Mouse (Mus musculus): Measurements from ENCODE around the gene Fut11. TPM values are rescaled to one million over a fixed set of nuclear protein-coding genes. Genes with fewer than 3 reads are reported as not detected.

The Fut11 gene
- total RNA-seq (2021), result 10 to 100 TPM; 18.5 to 19.7 TPM

DNA sequence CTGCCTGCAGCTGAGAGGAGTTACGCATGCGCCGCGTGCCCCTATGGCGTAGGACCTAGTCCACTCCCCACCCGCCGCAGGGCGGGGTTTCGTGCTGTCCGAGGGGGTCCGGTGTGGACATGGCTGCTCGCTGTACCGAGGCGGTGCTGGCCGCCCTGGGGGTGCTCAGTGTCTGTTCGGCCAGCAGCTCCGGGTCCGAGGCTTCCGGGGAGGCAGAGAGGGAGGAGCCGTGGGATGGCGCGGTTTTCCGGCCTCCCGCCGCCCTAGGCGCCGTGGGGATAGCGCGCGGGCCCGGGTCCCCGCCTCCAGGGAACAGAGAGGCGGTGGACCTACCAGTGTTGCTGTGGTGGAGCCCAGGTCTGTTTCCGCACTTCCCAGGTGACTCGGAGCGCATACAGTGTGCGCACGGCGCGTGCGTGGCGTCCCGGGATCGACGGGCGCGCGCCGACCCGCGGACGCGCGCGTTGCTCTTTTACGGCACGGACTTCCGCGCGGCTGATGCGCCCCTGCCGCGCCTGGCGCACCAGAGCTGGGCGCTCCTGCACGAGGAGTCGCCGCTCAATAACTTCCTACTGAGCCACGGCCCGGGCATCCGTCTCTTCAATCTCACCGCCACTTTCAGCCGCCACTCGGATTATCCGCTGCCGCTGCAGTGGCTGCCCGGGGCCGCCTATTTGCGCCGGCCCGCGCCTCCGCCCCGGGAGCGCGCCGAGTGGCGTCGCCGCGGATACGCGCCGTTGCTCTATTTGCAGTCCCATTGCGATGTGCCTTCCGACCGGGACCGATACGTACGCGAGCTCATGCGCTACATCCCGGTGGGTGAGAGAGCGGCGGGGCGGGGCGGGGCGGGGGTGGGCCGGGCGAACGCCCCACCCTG lies at the start of gene Fut11:
Gene Fut11 (plus strand): TSS at position 85 of the 877 bp plus-strand sequence.
- peak; percentile 86 to 88 for DNase-seq (ENCODE audit: low spot score in 2 of 2)
- intact Hi-C loops (cut with DNase I), result no loop called here

DNA sequence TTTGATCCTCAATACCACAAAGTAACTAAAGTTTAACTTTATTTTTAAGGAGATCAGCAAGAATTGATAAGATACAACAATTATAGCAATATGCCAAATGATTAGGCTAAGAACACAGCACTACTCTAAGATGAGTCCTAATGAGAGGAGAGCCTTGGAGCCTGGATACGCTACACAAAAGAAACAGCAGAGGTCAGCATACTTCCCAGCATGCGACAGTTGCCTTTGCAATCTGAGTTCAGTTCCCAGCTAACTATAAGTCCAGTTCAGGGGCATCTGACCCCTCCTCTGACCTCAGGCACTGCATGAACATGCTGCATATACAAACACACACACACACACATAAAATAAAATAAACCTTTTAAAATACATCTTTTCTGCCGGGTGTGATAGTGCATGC lies 49.2 kb upstream of the Fut11 start:
- DNase-seq (ENCODE audit: low spot score in 2 of 2), result no peak
- intact Hi-C loops (cut with DNase I), result no loop called here

DNA sequence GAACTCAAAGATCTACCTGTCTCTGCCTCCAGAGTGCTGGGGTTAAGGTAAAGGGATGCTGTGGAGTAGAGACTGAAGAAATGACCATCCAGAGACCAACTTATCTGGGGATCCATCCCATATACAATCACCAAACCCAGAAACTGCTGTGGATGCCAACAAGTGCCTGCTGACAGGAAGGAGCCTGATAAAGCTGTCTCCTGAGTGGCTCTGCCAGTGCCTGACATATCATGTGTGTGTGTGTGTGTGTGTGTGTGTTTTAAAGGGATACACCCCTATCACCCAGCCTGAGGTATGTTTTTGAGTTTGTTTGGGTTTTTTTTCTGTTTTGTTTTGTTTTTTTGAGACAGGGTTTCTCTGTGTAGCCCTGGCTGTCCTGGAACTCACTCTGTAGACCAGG lies 48.4 kb upstream of the Fut11 start:
- no peak for DNase-seq (ENCODE audit: low spot score in 2 of 2)
- intact Hi-C loops (cut with DNase I), result no loop called here

DNA sequence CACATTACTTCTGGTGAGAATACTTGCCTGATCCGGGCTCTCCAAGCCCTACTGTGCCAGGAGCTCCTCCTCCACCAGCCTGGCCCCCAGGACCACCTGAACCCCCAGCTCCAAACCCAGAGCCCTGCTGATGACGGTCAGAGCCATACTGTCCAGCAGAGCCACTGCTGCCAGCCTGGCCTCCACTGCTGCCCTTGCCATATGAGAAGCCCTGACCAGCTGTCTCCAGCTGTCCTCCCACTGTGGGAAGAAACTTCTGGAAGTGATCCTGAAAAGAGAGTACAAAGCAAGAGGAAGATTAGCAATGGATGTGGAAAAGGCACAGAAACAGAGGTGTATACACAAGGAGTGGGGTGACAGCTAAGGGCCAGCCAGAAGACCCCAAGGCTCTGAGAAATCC lies 43.8 kb upstream of the Fut11 start:
- no peak for DNase-seq (ENCODE audit: low spot score in 2 of 2)
- intact Hi-C loops (cut with DNase I), result no loop called here

DNA sequence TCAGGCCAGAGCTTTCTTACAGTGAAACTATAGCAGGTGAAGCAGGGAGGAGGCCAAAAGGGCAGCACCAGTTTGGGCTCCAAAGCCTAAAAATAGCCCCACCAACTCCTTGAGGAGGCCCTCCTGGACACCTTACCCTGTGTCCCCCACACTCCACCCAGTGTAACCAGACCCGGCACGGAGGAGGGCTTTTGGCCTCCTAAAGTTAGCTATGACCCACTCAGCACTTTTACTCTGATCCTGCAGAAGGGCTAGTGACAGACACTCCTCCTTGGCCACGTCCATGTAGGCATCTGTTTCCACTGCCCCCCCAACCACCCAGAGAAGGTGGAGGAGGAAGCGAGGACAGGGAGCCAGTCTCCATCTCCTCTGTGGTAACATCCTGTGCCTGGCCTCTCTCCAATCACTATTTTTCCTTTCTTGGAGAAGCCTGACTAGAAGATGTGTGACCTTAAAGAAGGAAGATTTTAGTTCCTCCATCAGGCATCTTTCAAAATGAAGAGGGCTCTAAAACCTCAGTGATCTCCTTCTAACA lies 43.0 kb upstream of the Fut11 start:
- intact Hi-C loops (cut with DNase I), result no loop called here
- peak in 1 of 2 experiments; percentile 23 for DNase-seq (ENCODE audit: low spot score in 2 of 2)

DNA sequence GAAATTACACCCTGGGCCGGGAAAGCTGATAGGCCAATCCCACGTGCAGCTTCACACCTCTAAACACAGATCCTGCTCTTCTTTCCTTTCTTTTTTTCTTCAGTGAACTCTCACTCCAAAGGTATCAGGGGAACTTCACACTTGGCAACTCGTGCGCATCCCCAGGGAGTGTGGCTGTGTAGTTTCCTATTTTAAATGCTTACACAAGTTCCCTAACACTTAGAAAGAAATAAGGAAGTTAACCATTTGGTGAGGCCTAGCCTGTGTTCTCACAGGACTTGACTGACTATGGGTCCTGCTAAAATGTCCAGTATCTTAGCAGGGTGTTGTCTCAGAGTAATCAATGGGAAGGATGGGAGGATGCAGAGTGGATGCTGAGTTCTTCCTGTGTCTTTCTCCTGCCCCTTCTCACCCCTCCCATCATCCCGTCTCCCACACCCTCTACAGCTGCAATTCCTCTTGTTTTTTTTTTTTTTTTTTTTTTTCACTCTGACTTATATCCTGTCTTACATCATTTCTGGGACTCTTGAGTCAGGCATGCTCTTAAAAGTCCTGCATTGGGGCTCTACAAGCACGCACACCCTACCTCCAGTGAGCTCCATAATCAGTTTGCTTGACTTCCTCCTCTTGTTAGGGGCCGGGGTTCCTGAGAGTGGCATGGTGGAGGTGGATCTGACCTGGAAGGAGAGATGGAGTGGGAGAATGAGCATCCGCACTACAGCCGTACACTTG lies 39.9 kb upstream of the Fut11 start:
- intact Hi-C loops (cut with DNase I), result no loop called here
- no peak for DNase-seq (ENCODE audit: low spot score in 2 of 2)

DNA sequence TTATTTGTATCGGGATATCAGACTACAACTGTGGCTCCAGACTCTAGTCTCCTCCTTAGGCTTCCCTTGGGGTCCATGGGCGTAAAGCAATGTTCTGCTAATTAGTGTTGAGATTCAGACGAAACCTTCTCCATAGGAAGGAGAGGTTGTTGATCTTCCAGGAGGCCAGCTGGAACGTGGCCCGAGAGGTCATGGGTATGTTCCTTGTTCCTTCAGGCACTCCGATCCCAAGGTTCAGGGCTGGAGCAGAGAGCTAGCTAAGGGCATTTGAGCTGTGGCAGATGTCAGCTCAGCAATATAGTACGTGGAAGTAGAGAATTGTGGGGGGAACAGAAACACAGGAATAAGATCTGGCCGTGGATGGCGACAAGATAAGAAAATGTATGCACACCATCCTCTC lies 39.0 kb upstream of the Fut11 start:
- no peak for DNase-seq (ENCODE audit: low spot score in 2 of 2)
- intact Hi-C loops (cut with DNase I), result no loop called here

DNA sequence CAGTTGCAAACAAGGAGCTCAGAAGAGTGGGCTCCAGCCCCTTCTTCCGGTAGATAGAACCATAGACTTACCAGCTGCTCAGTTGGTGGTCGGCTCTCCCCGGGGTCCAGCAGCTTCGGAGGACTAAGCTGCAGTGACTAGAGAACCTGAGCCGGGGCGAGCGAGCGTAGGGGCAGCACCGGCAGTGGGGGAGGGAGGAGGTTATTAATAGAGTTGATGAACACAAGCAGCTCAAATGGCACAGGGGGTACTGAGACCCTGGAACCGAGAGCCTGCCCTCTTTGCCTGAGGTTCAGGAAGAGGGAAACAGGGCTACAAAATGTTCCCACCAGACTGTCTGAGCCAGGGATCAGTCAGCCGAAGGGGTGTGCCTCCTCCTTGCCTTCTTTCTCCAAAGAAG lies 38.4 kb upstream of the Fut11 start, which contains the start of gene Myoz1:
Gene Myoz1 (minus strand): TSS at position 180 of the 400 bp plus-strand sequence.
- DNase-seq (ENCODE audit: low spot score in 2 of 2), result no peak
- intact Hi-C loops (cut with DNase I), result no loop called here

DNA sequence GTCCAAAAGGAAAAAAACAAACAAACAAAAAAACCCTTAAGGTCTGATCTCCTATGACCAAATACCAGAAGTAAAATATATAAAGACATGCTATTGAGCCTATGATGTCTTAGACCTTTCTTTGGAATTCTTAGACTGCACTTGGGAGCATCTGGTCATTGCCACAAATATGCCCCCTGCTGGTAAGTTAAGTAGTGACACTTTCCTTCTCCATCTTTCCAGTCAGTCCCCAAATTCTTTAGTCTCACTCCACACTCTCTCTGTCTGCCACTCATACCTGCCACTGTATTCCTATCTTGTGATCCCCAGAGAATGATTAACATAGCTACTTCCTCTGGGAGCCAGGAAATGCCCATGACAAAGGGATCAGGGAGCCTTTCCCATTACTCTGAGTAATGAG lies 36.4 kb upstream of the Fut11 start:
- peak; percentile 64 to 77 for DNase-seq (ENCODE audit: low spot score in 2 of 2)
- intact Hi-C loops (cut with DNase I), result no loop called here

DNA sequence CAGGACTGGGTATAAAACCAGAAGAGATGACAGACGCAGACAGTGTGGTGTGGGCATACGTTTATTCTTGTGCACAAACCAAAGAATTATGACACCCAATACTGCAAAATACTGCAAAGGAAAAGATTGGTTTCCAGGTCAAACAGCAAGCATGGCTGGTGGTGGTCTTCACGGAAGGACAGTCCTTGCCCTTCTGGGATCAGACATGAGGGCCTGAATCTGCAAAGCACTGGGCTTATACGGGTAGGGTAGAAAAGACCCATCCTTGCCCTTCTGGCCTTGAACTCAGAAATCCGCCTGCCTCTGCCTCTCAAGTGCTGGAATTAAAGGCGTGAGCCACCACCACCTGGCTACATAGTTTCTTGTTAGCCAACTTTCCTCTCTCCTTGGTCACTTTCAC lies 35.9 kb upstream of the Fut11 start:
- intact Hi-C loops (cut with DNase I), result no loop called here
- DNase-seq (ENCODE audit: low spot score in 2 of 2), result no peak

DNA sequence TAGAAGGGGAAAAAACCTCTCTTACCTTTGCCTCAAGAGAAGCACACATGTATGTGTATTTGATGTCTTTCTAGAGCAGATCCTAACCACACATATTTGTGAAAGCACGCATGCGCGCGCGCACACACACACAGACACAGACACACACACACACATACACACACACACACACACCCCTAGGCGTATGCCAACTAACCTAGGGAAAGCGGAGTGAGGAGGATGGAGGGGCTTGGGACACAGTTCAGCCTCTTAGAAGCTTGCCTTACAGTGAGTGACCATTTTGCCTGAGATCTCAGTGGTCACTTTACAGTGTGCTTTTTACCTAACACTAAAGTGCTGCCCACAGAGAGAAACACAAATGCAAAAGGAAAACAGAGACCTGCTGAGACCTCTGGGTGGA lies 35.1 kb upstream of the Fut11 start:
- intact Hi-C loops (cut with DNase I), result loop anchor here (2.0 kb wide), 1 partner anchor 259 kb away; no protein-coding TSS in a partner anchor
- no peak for DNase-seq (ENCODE audit: low spot score in 2 of 2)

DNA sequence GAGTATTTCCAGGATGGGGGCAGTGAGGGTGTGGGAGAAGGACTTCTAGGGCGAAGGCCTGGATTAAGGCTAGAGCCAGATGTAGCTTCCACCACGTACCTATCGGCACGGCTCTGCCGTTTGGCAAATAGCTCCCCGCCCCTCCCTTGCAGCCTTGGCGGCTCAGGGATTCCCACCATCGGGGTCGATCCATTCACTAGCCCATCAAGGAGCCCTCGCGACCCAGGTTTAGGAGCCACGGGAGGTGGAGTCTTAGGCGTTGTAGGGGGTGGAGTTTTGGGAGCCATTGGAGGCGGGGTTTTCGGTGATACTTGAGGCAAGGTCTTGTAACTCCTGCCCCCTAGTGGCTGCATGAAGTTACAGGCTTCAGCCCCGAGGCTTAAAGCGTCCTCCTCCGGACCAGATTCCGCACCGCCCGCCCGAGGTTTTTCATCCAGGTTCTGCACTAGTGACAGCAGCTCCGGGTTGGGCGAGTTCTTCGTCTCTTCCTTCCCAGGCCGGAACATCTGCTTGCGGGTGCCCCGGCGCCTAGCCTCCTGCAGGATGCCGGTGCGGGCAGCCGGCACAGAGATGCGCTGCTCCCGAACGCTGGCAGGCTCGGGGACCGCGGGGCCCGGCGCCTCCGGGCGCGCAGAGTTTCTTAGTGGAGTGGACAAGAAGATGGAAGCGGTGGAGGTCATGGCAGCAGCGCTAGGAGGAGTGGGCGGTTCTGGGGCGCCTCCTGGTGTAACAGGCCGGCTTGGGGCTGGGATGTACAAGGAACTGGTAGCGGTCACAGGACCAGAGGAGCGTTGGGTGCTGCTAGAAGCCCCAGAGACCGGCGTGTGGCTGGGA lies 33.7 kb upstream of the Fut11 start:
- intact Hi-C loops (cut with DNase I), result loop anchor here (1.0 to 2.0 kb wide), 2 partner anchors 85 to 260 kb away; no protein-coding TSS in a partner anchor
- peak; percentile 96 to 97 for DNase-seq (ENCODE audit: low spot score in 2 of 2)

DNA sequence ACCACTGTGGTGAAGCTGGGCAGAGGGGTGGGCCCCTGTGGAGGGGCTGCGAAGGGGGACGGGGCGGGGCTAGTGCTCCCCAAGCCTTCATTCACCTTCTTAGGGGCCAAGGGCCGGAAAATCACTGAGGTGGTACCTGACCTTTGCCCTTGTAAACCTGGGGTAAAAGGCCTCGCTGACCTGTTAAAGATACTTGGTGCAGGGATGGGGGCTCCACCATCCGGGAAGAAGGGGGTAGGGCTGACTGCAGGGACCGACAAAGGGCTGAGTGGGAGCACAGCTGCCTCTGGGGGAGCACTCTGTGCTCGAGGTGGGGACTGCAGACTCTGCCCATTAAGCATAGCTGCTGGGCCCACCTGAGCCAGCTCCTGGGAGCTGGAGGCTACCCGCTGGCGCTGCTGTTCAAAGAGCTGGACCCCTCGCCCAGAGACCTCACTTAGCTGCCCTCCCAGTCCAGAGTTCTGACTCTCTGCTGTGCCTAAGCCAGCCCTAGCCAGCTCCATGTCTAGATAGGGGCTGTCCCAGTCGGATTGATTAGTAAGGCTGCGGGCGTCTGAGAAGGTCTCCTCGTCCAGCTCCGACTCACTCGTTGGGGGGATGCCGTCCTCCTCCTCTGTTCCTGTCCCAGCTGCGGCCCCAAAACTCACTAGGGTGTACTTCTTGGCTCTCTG lies 33.0 kb upstream of the Fut11 start:
- intact Hi-C loops (cut with DNase I), result loop anchor here (1.0 to 2.0 kb wide), 2 partner anchors 85 to 261 kb away; no protein-coding TSS in a partner anchor
- DNase-seq (ENCODE audit: low spot score in 2 of 2), result peak; percentile 12 to 16

DNA sequence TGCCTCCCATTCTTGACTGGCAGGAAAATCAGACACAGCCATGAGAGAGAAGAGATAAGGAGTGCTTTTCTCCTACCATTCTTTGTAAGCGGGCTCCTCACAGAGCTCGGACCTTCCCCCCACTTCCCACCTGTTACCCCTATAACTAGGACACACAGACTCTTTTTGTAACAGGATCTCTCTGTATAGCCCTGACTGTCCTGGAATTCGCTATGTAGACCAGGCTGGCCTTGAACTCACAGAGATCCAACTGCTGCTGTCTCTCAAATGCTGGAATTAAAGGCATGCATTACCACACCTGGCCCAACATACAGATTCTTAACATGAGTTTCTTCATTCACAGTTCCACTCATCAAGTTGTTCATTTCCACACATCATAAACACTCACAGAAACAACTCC lies 32.0 kb upstream of the Fut11 start:
- no peak for DNase-seq (ENCODE audit: low spot score in 2 of 2)
- intact Hi-C loops (cut with DNase I), result no loop called here

DNA sequence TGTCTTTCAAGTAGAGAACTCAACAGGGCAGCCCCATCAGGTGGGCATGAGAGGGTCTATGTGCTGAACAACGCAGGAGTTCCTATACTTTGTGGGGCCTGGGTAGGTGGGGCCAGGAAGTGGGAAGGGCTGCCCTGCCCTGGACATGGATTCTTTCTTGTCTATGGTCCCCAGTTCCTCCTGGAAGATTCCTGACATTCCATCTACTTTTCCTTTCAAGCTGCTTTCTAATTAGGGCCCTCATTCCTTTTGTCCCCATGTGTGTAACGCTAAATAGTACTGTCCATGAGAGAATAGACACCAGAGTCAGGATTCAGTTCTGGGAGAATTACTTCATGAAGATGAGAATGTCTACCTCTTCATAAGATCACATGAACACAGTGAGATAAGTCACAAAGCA lies 31.2 kb upstream of the Fut11 start:
- intact Hi-C loops (cut with DNase I), result no loop called here
- DNase-seq (ENCODE audit: low spot score in 2 of 2), result no peak

DNA sequence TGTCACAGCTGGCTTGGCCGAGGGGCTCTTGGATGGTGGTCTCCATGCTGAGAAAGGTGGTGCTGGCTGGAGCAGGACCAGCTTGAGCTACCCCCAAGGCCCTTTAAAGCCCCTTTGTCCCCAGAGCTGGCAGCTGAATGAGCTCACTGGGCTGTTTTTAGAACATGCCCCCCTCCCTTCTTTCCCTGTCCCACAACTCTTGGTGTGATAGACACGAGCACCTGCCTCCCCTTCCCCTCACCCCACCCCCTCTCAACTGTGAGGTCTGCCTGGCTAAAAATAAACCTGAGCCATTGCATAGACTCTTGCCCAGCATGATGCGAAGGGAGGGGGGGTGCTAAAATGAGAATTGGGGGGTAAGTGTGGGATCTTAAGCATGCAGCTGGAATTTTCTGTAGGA lies 30.3 kb upstream of the Fut11 start:
- intact Hi-C loops (cut with DNase I), result no loop called here
- no peak for DNase-seq (ENCODE audit: low spot score in 2 of 2)

DNA sequence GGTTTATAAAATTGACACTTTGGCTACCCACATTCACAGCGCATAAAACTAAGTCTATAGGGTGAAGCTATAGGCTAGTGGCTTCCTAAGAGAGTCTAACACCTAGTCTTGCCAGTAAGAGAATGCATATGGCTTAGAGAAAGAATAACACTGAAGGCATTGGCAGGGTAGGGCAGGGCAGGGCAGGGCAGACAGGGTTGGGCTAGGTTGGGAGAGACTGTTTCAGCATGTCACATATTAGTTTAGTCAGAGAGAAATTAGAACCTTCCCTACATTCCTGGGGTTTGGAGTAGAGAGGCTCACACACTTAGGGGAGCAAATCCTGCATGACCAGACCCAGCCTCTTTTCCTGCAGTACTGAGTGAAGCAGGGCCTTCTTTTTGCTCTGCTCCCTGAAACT lies 27.3 kb upstream of the Fut11 start:
- no peak for DNase-seq (ENCODE audit: low spot score in 2 of 2)
- intact Hi-C loops (cut with DNase I), result no loop called here

DNA sequence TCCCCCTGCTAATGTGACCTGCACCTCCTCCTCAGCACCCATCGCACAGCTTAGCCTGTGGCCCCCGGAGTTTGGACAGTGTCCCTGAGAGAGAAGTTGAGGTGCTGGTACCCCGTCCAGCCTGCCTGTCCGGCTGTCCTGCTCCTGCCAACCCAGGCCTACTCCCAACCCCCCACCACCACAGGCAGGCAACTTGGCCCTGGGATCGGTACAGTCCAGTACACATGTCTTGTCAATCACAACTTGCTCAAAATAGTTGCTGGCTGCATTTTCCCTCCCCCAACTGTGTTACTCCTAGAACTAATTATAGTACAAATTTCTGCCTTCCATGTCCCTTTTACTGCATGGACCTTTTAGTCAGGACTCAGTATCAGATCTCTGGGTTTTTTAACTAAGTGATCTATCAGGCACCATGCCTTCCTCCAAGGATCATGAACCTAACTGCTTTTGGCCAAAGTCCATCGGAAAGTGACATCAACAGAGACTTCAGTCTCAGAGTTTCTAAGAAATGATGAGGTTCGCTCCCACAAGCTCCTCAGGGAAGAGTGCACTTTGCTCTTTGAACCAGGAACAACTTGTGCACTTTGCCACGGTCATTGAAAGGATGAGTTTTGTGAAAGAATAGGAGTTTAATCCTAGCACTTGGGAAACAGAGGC lies 26.5 kb upstream of the Fut11 start, which contains the start of gene Synpo2l:
Gene Synpo2l (minus strand): TSS at position 201 of the 657 bp plus-strand sequence.
- intact Hi-C loops (cut with DNase I), result no loop called here
- no peak for DNase-seq (ENCODE audit: low spot score in 2 of 2)

All from left cerebral cortex, postnatal 25 days (tissue).